Mouse (Mus musculus): Measurements from ENCODE around the gene Fxyd4. TPM values are rescaled to one million over a fixed set of nuclear protein-coding genes. Genes with fewer than 3 reads are reported as not detected.

The Fxyd4 gene
- polyA plus RNA-seq, 1 experiment from 2014 or later = 6.1 TPM

DNA sequence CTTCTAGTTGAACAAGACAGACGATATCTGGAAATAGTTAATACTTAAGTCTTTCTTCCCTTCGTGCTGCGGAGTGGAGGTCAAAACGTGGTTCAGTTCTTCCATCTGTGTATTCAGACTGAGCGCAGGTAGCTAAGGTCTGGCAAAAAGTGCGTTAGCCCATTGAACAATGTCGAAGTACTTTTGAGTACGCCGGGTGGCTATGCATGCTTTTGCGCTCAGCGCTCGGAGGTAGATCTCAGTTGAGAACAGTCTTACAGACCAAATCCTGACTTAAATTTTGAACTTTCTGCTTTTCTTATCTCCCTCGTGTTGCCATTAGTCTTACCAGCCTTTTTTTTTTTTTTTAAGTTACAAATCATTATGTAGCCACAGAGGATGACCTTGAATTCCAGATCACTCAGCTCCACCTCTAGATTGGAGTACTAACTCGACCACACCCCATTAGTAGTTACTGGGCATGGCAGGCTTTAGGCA is 29.0 kb downstream of the Fxyd4 start:
- Histone ChIP-seq H3K36me3 (ENCODE audit: control insufficient read depth, insufficient read depth, low read length) (no peaks in the 10 kb centered on the region), H3K4me1 (replicated peaks; ENCODE audit: control insufficient read depth, insufficient read depth, low read length) (peaks cover 25% of the 10 kb centered on the region), H3K9ac (ENCODE audit: low read length) (peak overlapping the region; percentile 85), H3K4me3 (ENCODE audit: low read length) (peak overlapping the region; percentile 61), H3K4me2 (ENCODE audit: low read depth, low read length) (peak overlapping the region; percentile 83), H3K9me3 (ENCODE audit: control insufficient read depth, low read length) (no peaks in the 10 kb centered on the region), H3K27me3 (ENCODE audit: control insufficient read depth, insufficient read depth, low read depth, low read length) (no peaks in the 10 kb centered on the region), H3K27ac (ENCODE audit: low read length) (peak overlapping the region; percentile 93; the same call in 1 of the 2 replicates)
- under 1% methylated on average over 14 of the region's 14 CpGs for WGBS
- ATAC-seq (ENCODE audit: low read depth) = no peak

DNA sequence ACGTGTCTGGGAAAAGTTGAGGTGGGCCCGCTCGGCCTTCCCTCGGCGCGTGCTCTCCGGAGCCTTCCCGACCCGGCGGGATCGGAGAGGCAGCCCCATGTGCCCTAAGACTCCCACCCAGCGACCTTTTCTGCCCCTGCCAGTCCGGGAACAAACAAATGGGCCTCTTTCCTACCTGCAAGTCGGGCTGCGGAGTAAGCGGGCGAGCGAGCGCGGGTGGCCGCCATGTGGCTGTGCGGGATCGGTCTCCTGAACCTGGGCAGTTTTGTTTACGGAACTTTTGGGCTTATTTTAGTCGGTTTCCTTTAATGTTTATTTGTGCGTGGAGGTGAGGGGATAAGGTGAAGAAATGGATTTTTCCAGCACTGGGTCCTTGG is 29.5 kb downstream of the Fxyd4 start:
- H3K27ac ChIP-seq (ENCODE audit: low read length) = peak overlapping the region; percentile 93
- H3K36me3 ChIP-seq (ENCODE audit: control insufficient read depth, insufficient read depth, low read length) = no peaks in the 10 kb centered on the region
- H3K4me1 ChIP-seq (replicated peaks; ENCODE audit: control insufficient read depth, insufficient read depth, low read length) = peaks cover 22% of the 10 kb centered on the region
- H3K9ac ChIP-seq (ENCODE audit: low read length) = peak overlapping the region; percentile 85
- H3K4me2 ChIP-seq (ENCODE audit: low read depth, low read length) = peak overlapping the region; percentile 83
- ATAC-seq (ENCODE audit: low read depth) = no peak
- H3K27me3 ChIP-seq (ENCODE audit: control insufficient read depth, insufficient read depth, low read depth, low read length) = no peaks in the 10 kb centered on the region
- H3K4me3 ChIP-seq (ENCODE audit: low read length) = peak overlapping the region; percentile 61
- no peaks in the 10 kb centered on the region for H3K9me3 ChIP-seq (ENCODE audit: control insufficient read depth, low read length)
- under 1% methylated on average over 26 of the region's 26 CpGs for WGBS

DNA sequence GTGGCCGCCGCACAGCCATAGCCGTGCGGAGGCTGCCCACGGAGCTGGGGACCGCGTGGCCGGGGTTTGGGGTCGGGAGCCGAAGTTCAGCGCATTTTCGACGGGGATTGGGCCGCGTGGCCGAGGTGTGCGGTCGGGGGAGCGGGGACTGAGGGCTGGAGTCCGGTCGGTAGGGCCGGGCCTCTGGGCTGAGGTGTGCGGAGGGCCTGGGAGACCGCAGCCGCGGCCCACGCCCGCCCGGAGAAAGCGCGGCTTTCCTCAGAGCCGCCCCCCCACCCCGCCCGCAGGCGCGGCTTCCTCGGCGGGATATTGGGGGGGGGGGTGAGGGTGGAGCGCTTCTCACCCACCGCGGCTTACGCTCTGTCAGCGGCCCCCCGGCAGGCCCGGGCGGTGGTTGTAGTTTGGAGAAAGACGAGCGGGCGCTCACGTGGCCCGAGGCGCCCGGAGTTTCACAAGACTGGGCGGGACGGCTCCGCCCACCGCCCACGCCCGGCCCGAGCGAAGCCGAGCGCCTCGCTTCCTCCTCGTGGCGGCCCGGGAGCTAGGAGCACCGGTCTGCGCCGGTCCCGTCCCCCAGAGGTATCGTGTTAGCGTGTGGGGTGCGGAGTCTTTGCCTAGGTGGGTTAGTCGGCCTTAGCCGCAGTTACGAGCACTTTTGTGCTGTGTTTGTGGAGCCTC is 30.1 kb downstream of the Fxyd4 start:
- peak; percentile 82 for ATAC-seq (ENCODE audit: low read depth)
- Histone ChIP-seq H3K36me3 (ENCODE audit: control insufficient read depth, insufficient read depth, low read length) (no peaks in the 10 kb centered on the region), H3K27ac (ENCODE audit: low read length) (peak overlapping the region; percentile 93), H3K9me3 (ENCODE audit: control insufficient read depth, low read length) (no peaks in the 10 kb centered on the region), H3K4me3 (ENCODE audit: low read length) (peak overlapping the region; percentile 61), H3K27me3 (ENCODE audit: control insufficient read depth, insufficient read depth, low read depth, low read length) (no peaks in the 10 kb centered on the region), H3K4me1 (replicated peaks; ENCODE audit: control insufficient read depth, insufficient read depth, low read length) (peaks cover 22% of the 10 kb centered on the region), H3K9ac (ENCODE audit: low read length) (peak overlapping the region; percentile 85), H3K4me2 (ENCODE audit: low read depth, low read length) (peak overlapping the region; percentile 83)
- under 1% methylated on average over 62 of the region's 77 CpGs for WGBS

DNA sequence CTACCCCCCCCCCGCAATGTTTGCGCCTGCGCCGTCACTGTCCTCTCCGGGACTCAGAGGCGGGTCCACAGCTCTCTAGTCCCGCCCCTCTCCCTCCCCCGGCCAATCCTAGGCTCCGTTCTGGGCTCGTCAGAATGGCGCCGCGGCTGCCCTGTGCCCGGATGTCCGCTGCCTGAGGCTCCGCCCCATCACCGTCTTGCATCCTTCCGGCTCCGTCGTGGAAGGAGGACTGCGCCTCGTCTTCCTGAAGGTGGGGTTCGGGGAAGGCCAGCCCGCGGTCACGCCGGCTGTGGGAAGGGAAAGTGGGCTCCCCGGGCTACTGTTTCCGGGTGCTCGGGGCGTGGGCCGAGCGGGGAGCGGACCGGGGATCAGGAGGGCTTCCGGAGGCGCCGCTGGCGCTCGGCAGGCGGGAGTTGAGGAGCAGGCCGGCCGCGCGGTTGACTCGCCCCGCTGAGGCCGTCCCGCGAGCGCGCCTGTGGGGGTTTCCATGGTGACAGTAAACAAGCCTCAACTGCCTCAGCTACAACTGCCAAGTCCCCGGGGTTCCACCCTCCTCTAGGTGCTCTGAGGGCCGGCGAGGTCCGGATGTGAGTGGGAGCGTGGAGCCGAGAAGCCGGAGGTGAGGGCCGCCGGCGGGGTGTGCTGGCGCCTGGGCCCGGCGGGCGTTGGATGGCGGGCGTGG is 30.8 kb downstream of the Fxyd4 start:
- H3K4me1 ChIP-seq (replicated peaks; ENCODE audit: control insufficient read depth, insufficient read depth, low read length) = peaks cover 22% of the 10 kb centered on the region
- under 1% methylated on average over 60 of the region's 68 CpGs for WGBS
- no peaks in the 10 kb centered on the region for H3K9me3 ChIP-seq (ENCODE audit: control insufficient read depth, low read length)
- H3K9ac ChIP-seq (ENCODE audit: low read length) = peak overlapping the region; percentile 85
- H3K4me2 ChIP-seq (ENCODE audit: low read depth, low read length) = peak overlapping the region; percentile 83
- H3K4me3 ChIP-seq (ENCODE audit: low read length) = peak overlapping the region; percentile 61
- no peaks in the 10 kb centered on the region for H3K36me3 ChIP-seq (ENCODE audit: control insufficient read depth, insufficient read depth, low read length)
- H3K27ac ChIP-seq (ENCODE audit: low read length) = peak overlapping the region; percentile 93
- no peaks in the 10 kb centered on the region for H3K27me3 ChIP-seq (ENCODE audit: control insufficient read depth, insufficient read depth, low read depth, low read length)
- ATAC-seq (ENCODE audit: low read depth) = peak; percentile 96

DNA sequence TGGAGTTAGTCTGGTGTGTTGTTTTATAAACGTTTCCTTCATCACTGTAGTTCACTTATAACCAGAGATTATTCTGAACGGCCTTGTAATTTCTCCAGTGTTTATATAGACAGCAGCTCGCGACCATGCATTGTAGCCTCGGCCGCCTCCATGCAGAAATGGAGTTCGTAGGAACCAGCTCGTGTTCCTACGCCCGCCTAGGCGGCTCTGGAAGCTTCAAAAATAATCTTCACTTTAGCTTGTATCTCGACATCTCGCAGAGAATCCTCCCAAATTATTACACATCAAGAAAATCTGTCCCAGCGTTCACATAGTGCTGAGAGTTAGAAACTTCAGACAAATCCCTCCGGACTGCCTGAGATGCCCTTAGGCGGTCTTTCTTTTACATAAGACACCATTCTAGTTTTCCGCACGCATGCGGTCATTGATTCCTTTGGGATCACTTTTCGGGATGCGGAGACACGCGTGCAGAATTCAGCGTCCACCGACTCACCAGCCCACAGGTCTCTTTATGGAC is 31.4 kb downstream of the Fxyd4 start:
- Histone ChIP-seq H3K4me2 (ENCODE audit: low read depth, low read length) (peak overlapping the region; percentile 67), H3K27ac (ENCODE audit: low read length) (peak overlapping the region; percentile 94)
- peak; percentile 6 for ATAC-seq (ENCODE audit: low read depth)

DNA sequence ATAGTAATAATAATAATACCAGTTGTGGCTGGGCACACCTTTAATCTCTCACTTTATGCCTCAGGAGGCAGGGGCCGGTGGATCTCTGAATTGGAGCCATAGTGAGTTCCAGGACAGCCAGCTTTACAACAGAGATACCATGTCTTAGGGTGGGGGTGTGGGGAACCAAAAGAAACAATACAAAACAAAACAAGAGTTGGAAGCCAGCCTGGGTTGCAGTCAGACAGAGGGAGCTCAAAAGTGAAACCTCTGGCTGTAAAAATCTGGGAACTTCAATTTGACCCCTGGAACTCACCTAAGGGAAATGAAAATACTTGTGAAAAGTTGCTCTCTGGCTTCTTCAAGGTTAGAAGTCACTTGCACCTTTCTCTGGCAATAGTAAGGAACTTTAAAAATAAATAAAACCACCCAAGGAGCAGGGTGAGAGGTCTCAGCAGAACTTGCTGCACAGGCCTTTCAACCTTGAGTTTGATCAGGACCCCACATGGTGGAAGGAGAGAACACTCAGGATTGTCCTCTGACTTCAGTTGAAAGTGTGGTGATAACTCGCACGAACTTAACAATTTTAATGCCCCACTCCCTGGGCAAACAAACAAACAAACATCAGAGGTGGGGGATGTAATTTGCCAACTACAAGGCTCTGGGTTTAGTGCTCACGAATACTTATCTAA is 32.1 kb downstream of the Fxyd4 start:
- Histone ChIP-seq H3K9me3 (ENCODE audit: control insufficient read depth, low read length) (no peaks in the 10 kb centered on the region), H3K36me3 (ENCODE audit: control insufficient read depth, insufficient read depth, low read length) (no peaks in the 10 kb centered on the region), H3K4me1 (replicated peaks; ENCODE audit: control insufficient read depth, insufficient read depth, low read length) (peaks cover 22% of the 10 kb centered on the region), H3K27me3 (ENCODE audit: control insufficient read depth, insufficient read depth, low read depth, low read length) (no peaks in the 10 kb centered on the region), H3K4me3 (ENCODE audit: low read length) (peak overlapping the region; percentile 61), H3K4me2 (ENCODE audit: low read depth, low read length) (peak overlapping the region; percentile 67), H3K9ac (ENCODE audit: low read length) (peak overlapping the region; percentile 82), H3K27ac (ENCODE audit: low read length) (peak overlapping the region; percentile 94)
- ATAC-seq (ENCODE audit: low read depth) = no peak
- WGBS = 19% methylated on average over 4 of the region's 4 CpGs

More for the DNA sequence above, 31.4 kb downstream of the Fxyd4 start:
- Histone ChIP-seq H3K4me1 (replicated peaks; ENCODE audit: control insufficient read depth, insufficient read depth, low read length) (peaks cover 22% of the 10 kb centered on the region), H3K9me3 (ENCODE audit: control insufficient read depth, low read length) (no peaks in the 10 kb centered on the region), H3K36me3 (ENCODE audit: control insufficient read depth, insufficient read depth, low read length) (no peaks in the 10 kb centered on the region), H3K9ac (ENCODE audit: low read length) (peak overlapping the region; percentile 82), H3K4me3 (ENCODE audit: low read length) (peak overlapping the region; percentile 61), H3K27me3 (ENCODE audit: control insufficient read depth, insufficient read depth, low read depth, low read length) (no peaks in the 10 kb centered on the region)
- under 1% methylated on average over 25 of the region's 25 CpGs for WGBS

DNA sequence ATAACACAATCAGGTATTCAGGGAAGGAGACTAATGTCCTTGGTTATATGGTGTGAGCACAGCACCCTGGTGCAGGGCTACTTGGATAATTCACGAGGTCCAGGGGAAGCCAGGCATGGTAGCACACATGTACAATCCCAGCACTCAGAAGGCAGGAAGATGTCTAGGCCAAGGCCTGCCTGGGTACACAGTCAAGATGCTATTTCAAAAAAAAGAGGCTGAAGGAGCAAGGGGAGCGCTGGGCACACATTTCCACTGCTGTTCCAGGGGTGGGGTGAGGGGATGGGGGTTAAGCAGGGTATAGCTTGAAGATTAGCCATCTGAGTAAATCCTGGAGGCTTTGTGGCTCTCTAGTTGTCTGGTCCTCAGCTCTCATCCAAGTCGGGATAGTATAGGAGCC is 33.7 kb downstream of the Fxyd4 start:
- H3K4me1 ChIP-seq (replicated peaks; ENCODE audit: control insufficient read depth, insufficient read depth, low read length) = peaks cover 10% of the 10 kb centered on the region
- no peak overlapping the region for H3K4me2 ChIP-seq (ENCODE audit: low read depth, low read length)
- no peak overlapping the region for H3K27ac ChIP-seq (ENCODE audit: low read length)
- no peak overlapping the region for H3K9ac ChIP-seq (ENCODE audit: low read length)
- ATAC-seq (ENCODE audit: low read depth) = no peak
- WGBS = 73% methylated on average over 3 of the region's 3 CpGs
- no peaks in the 10 kb centered on the region for H3K9me3 ChIP-seq (ENCODE audit: control insufficient read depth, low read length)
- no peaks in the 10 kb centered on the region for H3K36me3 ChIP-seq (ENCODE audit: control insufficient read depth, insufficient read depth, low read length)
- H3K4me3 ChIP-seq (ENCODE audit: low read length) = no peak overlapping the region
- no peaks in the 10 kb centered on the region for H3K27me3 ChIP-seq (ENCODE audit: control insufficient read depth, insufficient read depth, low read depth, low read length)

DNA sequence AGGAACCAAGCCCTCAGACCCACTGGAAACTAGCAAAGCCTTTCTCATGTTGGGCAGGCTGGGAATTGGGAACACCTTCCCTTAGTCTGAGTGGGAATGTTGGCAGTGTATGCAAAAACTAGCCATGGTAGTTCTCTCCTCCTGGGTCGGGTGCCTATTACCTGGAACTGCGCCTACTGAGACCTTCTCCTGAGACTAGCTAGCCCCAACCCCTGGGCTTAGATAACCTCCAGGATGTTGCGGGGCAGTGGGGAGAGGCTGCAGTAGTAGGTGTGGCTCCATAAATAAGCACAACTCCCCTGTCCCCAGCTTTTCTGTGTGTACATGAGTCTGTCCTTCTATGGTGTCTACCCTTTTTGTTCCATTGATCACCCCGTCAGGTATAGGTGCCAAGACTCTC is 34.9 kb downstream of the Fxyd4 start:
- Histone ChIP-seq H3K4me3 (ENCODE audit: low read length) (no peak overlapping the region), H3K36me3 (ENCODE audit: control insufficient read depth, insufficient read depth, low read length) (no peaks in the 10 kb centered on the region), H3K27me3 (ENCODE audit: control insufficient read depth, insufficient read depth, low read depth, low read length) (no peaks in the 10 kb centered on the region), H3K4me2 (ENCODE audit: low read depth, low read length) (no peak overlapping the region), H3K4me1 (replicated peaks; ENCODE audit: control insufficient read depth, insufficient read depth, low read length) (peaks cover 7% of the 10 kb centered on the region), H3K9me3 (ENCODE audit: control insufficient read depth, low read length) (no peaks in the 10 kb centered on the region), H3K27ac (ENCODE audit: low read length) (no peak overlapping the region), H3K9ac (ENCODE audit: low read length) (no peak overlapping the region)
- ATAC-seq (ENCODE audit: low read depth) = no peak
- 71% methylated on average over 4 of the region's 4 CpGs for WGBS
